Mouse (Mus musculus): ENCODE data around the gene Meox1. TPM values are rescaled to one million over a fixed set of nuclear protein-coding genes. Genes with fewer than 3 reads are reported as not detected.

Gene Meox1
- total and polyA plus RNA-seq, 2 experiments from 2014 or later, result 0.69 to 2.0 TPM

GRCm38 (mm10) chr11:101926951-101927589 lies 32.9 kb upstream of the Meox1 start:
- Histone ChIP-seq H3K4me2 (ENCODE audit: low read depth, low read length) (no peak overlapping the region), H3K4me3 (ENCODE audit: low read length) (no peak overlapping the region), H3K9me3 (ENCODE audit: low read length) (no peaks in the 10 kb centered on the region), H3K36me3 (ENCODE audit: insufficient read depth, low read length) (no peaks in the 10 kb centered on the region), H3K27ac (no peak overlapping the region), H3K4me1 (ENCODE audit: insufficient read depth, low read length) (no peaks in the 10 kb centered on the region), H3K27me3 (ENCODE audit: insufficient read depth, low read length) (no peaks in the 10 kb centered on the region), H3K9ac (replicated peaks; ENCODE audit: low read length) (no peak overlapping the region)
- no peak for TF ChIP-seq CTCF (IDR thresholded peaks at IDR 0.05; ENCODE audit: low read depth)
- WGBS, result 71% methylated on average over 10 of the region's 10 CpGs
- ATAC-seq (no peak), DNase-seq (ENCODE audit: low spot score) (no peak)

GRCm38 (mm10) chr11:101925636-101926035 lies 31.5 kb upstream of the Meox1 start:
- H3K4me1 ChIP-seq (ENCODE audit: insufficient read depth, low read length), result no peaks in the 10 kb centered on the region
- no peak overlapping the region for H3K27ac ChIP-seq
- no peaks in the 10 kb centered on the region for H3K9me3 ChIP-seq (ENCODE audit: low read length)
- 70% methylated on average over 6 of the region's 6 CpGs for WGBS
- no peaks in the 10 kb centered on the region for H3K36me3 ChIP-seq (ENCODE audit: insufficient read depth, low read length)
- H3K4me3 ChIP-seq (ENCODE audit: low read length), result no peak overlapping the region
- no peak overlapping the region for H3K4me2 ChIP-seq (ENCODE audit: low read depth, low read length)
- no peak for DNase-seq (ENCODE audit: low spot score)
- no peak overlapping the region for H3K9ac ChIP-seq (replicated peaks; ENCODE audit: low read length)
- no peak for ATAC-seq
- H3K27me3 ChIP-seq (ENCODE audit: insufficient read depth, low read length), result no peaks in the 10 kb centered on the region
- TF ChIP-seq CTCF (IDR thresholded peaks at IDR 0.05; ENCODE audit: low read depth), result no peak

DNA sequence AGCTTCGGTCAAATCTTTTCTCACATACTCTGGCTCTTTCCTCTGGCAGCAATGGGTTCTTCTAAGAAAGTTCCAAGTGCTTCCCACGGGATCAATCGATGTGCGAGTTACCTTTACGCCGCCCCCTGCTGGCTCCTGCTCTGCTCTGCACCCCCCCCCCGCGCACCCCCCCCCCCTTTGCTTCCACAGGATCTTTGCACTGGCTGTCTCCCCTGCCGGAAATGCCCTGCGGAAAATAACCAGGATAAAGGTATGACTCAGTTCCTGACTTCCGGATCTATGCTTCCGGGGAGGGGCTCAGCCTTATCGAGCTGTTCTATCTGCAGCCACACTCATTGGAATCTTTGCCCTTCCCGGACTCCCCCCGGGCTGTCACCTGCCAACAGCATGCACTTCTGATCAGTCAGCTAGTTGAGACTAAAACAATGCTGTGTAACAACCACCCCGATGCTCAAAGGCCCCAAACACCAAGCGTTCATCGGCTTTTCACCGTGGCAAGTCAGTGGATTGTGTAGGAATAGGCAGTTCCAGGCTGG lies 30.3 kb upstream of the Meox1 start:
- Histone ChIP-seq H3K9ac (replicated peaks; ENCODE audit: low read length) (no peak overlapping the region), H3K9me3 (ENCODE audit: low read length) (no peaks in the 10 kb centered on the region), H3K4me2 (ENCODE audit: low read depth, low read length) (no peak overlapping the region), H3K27me3 (ENCODE audit: insufficient read depth, low read length) (no peaks in the 10 kb centered on the region), H3K36me3 (ENCODE audit: insufficient read depth, low read length) (no peaks in the 10 kb centered on the region), H3K27ac (no peak overlapping the region), H3K4me3 (ENCODE audit: low read length) (no peak overlapping the region), H3K4me1 (ENCODE audit: insufficient read depth, low read length) (no peaks in the 10 kb centered on the region)
- WGBS, result 86% methylated on average over 16 of the region's 19 CpGs
- no peak for TF ChIP-seq CTCF (IDR thresholded peaks at IDR 0.05; ENCODE audit: low read depth)
- ATAC-seq (no peak), DNase-seq (ENCODE audit: low spot score) (no peak)

- 89% methylated on average over 6 of the region's 6 CpGs for WGBS
- H3K27ac ChIP-seq, result no peak overlapping the region
- H3K4me1 ChIP-seq (ENCODE audit: insufficient read depth, low read length), result no peaks in the 10 kb centered on the region
- ATAC-seq (no peak), DNase-seq (ENCODE audit: low spot score) (no peak)
- TF ChIP-seq CTCF (IDR thresholded peaks at IDR 0.05; ENCODE audit: low read depth), result no peak
- H3K4me3 ChIP-seq (ENCODE audit: low read length), result no peak overlapping the region
- no peak overlapping the region for H3K9ac ChIP-seq (replicated peaks; ENCODE audit: low read length)
- no peaks in the 10 kb centered on the region for H3K27me3 ChIP-seq (ENCODE audit: insufficient read depth, low read length)
- no peaks in the 10 kb centered on the region for H3K36me3 ChIP-seq (ENCODE audit: insufficient read depth, low read length)
- no peak overlapping the region for H3K4me2 ChIP-seq (ENCODE audit: low read depth, low read length)
- H3K9me3 ChIP-seq (ENCODE audit: low read length), result no peaks in the 10 kb centered on the region
Measured at GRCm38 (mm10) chr11:101923988-101924387, 29.8 kb upstream of the Meox1 start.

DNA sequence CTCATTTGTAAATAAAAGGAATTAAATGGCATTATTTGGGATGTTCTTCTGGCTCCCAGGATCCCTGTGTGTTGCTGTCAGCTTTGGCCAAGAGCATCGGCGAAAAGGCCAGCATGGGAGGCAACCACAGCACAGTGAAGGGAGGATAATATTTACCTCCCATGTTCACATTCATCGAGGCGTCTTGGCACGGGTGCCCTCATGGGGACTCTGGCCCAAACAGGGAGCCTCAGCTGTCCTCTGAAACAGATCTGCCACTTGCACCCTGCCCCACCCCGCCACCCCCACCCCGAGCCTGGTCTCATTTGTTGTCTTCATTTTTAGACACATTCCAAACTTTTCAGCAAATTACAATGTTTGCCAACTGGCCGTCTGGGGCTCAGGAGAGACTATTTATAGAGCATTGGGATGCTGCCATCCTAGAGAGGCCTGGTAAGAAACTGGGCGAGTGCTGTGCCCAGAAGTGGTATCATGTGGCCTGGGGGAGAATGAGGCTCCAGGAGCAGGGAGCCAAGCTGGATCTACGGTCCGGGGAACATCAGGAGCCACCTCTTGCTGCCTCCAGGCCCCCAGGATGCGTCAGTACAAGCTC lies 27.3 kb upstream of the Meox1 start:
- Histone ChIP-seq H3K4me1 (ENCODE audit: insufficient read depth, low read length) (no peaks in the 10 kb centered on the region), H3K4me3 (ENCODE audit: low read length) (no peak overlapping the region), H3K9ac (replicated peaks; ENCODE audit: low read length) (no peak overlapping the region), H3K27ac (no peak overlapping the region), H3K4me2 (ENCODE audit: low read depth, low read length) (no peak overlapping the region), H3K27me3 (ENCODE audit: insufficient read depth, low read length) (peaks cover 4% of the 10 kb centered on the region; the same call in 1 of the 2 replicates), H3K9me3 (ENCODE audit: low read length) (no peaks in the 10 kb centered on the region), H3K36me3 (ENCODE audit: insufficient read depth, low read length) (no peaks in the 10 kb centered on the region)
- ATAC-seq (no peak), DNase-seq (ENCODE audit: low spot score) (peak; percentile 42)
- no peak for TF ChIP-seq CTCF (IDR thresholded peaks at IDR 0.05; ENCODE audit: low read depth)
- 62% methylated on average over 12 of the region's 12 CpGs for WGBS

GRCm38 (mm10) chr11:101919660-101920059 lies 25.5 kb upstream of the Meox1 start:
- H3K27ac ChIP-seq, result no peak overlapping the region
- H3K9ac ChIP-seq (replicated peaks; ENCODE audit: low read length), result no peak overlapping the region
- ATAC-seq (peak; percentile 82; the same call in 1 of the 2 replicates), DNase-seq (ENCODE audit: low spot score) (peak; percentile 91)
- no peak overlapping the region for H3K4me3 ChIP-seq (ENCODE audit: low read length)
- H3K36me3 ChIP-seq (ENCODE audit: insufficient read depth, low read length), result no peaks in the 10 kb centered on the region
- no peaks in the 10 kb centered on the region for H3K4me1 ChIP-seq (ENCODE audit: insufficient read depth, low read length)
- WGBS, result under 1% methylated on average over 6 of the region's 6 CpGs
- H3K9me3 ChIP-seq (ENCODE audit: low read length), result no peaks in the 10 kb centered on the region
- peak; percentile 99 for TF ChIP-seq CTCF (IDR thresholded peaks at IDR 0.05; ENCODE audit: low read depth)
- H3K4me2 ChIP-seq (ENCODE audit: low read depth, low read length), result no peak overlapping the region
- H3K27me3 ChIP-seq (ENCODE audit: insufficient read depth, low read length), result peaks cover 4% of the 10 kb centered on the region; the same call in 1 of the 2 replicates

DNA sequence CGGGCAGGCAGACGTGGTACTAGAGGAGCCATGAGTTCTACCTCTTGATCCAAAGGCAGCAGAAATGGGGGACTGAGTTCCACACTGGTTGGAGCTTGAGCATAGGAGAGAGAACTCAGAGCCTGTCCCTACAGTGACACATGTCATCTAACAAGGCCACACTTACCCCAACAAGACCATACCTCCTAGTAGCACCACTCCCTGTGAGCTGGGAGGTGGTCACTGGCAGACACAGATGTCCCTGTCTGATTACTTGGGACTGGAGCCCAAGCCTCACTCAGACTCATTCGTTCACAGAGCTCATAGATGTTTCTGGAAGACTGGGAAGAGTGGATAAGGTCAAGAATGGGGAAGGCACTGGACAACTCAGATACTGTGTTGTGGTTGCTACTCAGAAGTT lies 24.4 kb upstream of the Meox1 start:
- 67% methylated on average over 3 of the region's 3 CpGs for WGBS
- TF ChIP-seq CTCF (IDR thresholded peaks at IDR 0.05; ENCODE audit: low read depth), result no peak
- peaks cover 4% of the 10 kb centered on the region; the same call in 1 of the 2 replicates for H3K27me3 ChIP-seq (ENCODE audit: insufficient read depth, low read length)
- H3K9ac ChIP-seq (replicated peaks; ENCODE audit: low read length), result no peak overlapping the region
- no peak for DNase-seq (ENCODE audit: low spot score)
- no peaks in the 10 kb centered on the region for H3K36me3 ChIP-seq (ENCODE audit: insufficient read depth, low read length)
- H3K27ac ChIP-seq, result no peak overlapping the region
- H3K4me3 ChIP-seq (ENCODE audit: low read length), result no peak overlapping the region
- no peaks in the 10 kb centered on the region for H3K9me3 ChIP-seq (ENCODE audit: low read length)
- ATAC-seq, result no peak
- no peaks in the 10 kb centered on the region for H3K4me1 ChIP-seq (ENCODE audit: insufficient read depth, low read length)
- H3K4me2 ChIP-seq (ENCODE audit: low read depth, low read length), result no peak overlapping the region

Measured in hindbrain, postnatal 0 days (tissue).